Mouse (Mus musculus) urinary bladder, adult 18-20 months (tissue): ENCODE results near the gene Fign.

Experiments used
- DNase-seq, 2 experiments: peaks; one replicate each; pipeline ENCODE4 v3.0.0; 2022; ENCODE audit warnings: low spot score in 2 of 2, mixed read lengths in 2 of 2

Gene Fign

DNA sequence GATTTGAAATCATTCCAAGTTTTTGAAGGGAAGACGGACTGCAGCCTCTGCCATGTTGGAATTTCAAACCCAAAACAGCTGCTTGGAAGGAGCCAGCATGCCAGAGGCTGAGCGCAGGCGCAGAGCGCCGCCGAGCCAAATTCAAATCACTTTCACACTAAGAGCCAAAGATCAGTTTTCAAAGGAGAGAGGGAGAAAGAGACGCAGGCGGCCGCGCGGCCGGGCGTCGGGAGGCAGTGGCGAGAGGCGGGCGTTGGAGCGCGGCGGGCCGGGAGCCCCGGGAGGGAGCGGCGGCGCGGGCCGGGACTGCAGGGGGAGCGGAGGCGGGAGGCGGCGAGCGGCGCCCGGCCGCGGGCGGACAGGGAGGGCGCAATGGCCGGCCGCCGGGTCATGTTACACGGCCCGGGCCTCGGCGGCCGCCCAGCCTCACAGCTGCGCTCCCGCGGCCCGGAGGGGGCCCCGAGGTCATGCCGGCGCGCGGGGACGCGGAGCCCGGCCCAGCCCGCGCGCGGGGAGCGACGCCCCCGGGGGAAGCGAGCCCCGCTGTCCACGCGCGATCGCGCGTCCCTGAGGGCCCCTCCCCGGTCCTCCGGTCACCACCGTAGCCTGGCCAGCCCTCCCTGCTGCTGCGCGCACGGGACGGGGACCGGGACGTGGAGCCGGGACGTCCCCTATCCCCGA lies at the start of gene Fign:
TSS of gene Fign (minus strand) at position 102 of the 681 bp plus-strand sequence.
- DNase-seq = peak; percentile 66 to 67

DNA sequence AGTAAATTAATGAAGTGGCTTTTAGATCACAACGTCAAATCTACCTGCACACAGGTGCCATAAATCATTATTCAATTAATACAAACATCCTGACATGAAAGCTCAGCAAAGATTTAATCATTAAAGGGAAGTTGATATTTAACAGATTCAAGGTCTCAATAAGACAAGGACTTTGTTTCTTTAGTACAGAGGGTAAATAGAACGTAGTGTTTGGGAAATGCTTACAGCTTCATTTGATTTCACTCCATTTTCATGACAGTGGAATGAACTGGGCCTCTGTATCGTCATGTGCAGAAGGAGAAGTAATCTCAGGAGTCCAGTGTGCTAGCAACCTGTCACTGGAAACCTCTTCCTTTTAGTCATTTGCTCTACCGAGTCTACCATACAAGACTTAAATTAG lies 35.8 kb upstream of the Fign start:
- no peak for DNase-seq

DNA sequence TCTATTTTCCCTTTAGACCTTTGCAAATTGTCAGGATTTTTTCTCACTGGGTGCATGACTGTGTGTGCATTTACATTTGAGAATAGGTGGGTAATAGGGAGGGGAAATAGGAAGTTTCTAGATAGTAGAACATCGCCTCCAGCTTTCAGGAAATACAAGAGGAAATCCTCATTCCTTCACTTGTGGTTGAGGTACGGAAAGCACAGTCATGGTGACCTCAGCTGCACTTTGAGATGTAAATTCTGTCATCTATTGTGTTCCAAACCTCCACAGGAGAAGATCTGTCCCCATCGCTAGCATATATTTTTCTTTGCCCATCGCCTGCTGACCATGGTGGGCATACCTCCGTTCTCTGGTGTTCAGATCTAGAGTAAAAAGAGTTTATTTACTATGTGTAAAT lies 22.7 kb upstream of the Fign start:
- DNase-seq = no peak

DNA sequence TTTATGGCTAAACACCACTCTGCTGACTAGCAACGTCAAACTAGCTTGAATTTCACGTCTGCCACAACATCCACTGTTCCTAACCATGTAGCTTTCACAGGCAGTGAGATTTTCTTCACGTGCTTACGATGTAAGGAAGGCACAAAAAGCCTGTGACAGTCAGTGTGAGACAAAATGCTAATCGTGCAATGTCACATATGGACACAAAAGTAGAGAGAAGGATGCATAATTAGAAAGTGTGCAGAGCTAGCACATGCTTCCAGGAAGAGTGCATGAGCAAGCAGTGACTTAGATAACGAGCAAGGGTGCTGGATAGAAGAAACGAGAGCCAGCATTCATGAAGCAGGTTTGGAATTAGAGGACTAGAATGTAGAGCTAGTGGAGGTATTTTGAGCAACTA lies 18.8 kb upstream of the Fign start:
- DNase-seq = no peak

DNA sequence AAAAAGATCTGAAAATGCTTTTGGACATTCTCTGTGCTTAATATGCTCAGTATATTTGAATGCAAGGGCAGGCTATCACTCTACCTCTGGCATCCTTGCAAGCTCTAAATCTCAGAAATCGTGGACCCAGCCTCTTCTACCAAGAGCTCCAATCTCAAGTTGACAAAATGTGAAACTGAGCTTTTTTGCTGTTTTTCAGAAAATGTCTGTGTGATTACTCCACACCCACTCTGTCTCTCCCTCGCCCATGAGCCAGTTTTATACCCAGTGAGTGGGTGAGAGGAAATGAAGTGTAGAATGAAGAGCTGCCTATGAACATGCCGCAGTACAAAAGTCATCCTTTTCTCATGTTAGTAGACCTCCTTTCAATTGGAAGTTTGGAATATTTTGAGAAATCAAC lies 13.3 kb upstream of the Fign start:
- no peak for DNase-seq

DNA sequence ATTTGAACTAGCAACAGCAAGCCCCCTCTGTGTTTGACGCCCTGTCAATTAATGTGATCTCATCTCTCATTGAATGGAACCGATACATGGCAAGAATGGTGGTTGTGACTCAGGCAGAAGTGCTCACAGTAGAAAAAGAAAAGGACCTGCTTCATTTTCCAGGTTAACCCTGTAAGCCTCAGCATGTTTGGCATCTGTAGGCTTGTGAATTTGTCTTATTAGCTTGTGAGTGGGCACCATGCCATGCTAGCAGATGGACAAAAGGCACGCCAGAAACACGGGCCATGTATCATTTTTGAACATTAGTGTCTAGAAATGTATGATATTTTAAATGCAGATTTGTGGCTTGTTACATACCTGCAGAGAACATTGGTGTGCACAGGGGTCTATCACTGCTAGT lies 12.0 kb upstream of the Fign start:
- DNase-seq = no peak

DNA sequence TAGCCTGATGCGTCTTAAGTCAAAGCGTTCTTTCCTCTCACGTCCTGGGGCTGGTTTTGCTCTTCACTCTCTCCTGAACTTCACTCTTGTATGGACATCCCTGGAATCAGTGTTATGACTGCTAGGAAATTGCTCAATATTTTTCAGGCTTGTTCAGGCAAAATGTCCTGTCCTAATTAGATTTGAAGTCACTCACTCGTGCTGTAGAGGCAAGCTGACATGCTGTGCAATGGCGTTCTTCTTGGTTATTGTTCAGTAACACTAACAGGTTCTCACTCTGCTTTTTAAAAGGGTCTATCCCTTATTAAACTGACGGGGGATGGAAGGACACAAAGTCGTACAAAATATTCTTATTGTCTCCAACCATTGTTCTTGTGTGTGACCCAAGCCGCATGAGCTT lies 10.2 kb upstream of the Fign start:
- no peak for DNase-seq

DNA sequence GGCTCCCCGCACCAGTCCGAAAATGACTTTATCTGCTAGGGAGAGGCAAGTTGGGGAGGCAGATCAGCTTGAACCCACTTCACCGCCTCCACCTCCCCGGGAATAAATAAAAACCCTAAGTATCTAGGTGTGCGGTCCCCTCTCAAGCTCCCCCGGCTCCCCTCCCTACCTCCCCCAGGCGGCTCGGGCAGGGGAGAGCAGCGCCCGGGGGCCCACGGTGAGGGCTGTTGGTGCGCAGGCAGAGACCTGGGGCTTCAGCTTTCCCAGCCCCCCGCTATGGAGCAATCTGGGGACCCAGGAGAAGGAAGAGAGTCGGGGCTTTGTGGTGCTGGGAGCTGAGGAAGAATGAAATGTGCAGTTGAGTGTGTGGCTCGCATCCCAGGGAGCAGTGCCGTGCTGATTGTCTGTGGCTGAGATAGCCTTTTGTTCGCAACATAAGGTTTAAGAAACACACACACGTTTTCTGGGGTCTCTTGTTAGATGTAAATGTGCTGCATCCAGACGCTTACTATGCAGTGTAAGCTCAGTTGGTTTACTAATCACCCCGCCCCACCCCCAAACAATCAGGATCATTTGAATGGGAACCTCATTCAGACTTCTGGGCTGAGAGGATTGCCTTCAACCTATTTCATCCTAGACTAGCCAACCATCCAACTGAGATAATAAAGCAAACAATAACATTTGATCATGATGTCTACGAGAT lies 931 bp upstream of the Fign start:
- DNase-seq = peak in 1 of 2 experiments; percentile 28

DNA sequence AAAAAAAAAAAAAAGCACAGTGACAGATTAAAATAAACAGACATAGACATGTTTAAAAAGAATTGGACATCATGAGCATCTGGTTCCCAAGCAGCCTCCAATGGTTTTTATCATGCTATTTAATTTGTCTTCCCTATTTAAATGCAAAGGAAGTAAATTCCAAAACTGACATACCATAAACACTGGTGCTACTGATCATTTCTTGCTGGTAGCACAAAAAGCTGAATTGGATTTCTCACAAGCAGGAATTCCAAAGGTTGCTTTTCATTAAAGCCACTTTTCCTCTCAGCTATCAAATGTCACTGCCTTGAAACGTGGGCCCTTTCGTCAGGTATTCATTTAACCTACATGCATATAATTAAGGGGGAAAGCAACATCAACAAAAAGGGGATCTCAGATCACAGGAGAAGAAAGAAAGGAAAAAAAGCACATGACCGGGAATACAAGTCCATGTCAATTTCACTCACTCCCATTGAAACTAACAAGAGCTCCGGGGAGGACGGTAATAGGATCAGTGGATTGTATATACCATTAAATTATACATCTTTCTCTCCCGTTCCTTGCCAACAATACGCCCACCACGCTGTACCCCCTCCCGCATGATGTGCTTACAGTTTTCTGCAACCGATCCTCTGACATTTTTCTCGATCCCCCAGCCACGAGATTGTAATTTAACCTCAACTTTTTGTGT lies 972 bp downstream of the Fign start:
- no peak for DNase-seq

DNA sequence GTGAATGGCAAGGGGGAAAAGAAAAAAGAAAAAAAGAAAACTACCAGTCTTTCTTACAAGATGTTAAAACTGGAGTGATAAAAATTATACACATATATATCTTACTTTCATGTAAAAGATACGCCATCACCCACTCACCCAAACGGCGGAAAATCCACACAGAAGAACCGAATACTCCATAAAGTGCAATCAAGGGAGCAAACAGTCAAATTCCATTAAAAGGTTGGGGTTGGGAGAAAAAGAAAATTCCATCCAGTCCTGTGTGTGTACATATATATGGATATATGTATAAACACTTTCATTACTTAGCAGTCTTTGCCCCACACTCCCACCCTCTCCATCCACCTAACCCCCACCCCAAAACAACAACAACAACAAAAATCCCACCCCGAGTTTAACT lies 1.7 kb downstream of the Fign start:
- DNase-seq = no peak

DNA sequence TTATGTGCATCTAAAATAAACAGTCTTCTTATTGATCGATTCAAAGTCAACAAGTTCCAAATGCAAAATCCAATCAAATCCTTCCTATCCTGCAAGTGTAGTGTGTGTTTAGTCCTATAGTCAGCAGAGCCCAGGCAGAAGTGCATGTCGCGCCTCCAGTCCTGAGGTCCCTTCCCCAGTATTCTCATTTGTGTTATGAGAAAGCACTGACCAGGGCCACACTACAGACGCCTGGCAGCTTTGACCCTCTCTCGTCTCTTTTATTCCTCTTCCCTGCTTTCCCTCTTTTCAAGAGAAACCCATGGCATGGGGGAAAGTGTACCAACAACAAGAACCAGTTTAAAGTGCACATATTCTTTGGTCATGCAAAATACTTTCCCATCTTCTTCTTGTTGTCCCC lies 2.3 kb downstream of the Fign start:
- no peak for DNase-seq

DNA sequence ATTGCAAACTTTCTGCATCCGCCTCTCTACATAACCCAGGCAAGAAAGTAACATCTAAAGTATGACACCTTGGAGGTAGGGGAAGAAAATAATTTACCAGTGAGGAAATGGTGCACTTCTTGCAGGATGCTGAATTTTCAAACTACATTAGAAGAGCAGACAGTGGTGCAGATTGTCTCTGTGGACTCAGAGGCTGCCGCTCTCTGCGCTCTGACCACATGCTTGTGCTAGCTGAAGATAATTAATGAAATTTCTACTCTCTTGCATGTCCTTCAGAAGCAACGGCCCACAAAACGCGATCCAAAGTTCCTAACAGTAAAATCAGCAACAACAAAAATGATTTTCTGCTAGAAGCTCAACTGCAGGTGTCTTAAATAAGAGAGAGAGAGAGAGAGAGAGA lies 4.8 kb downstream of the Fign start:
- no peak for DNase-seq

DNA sequence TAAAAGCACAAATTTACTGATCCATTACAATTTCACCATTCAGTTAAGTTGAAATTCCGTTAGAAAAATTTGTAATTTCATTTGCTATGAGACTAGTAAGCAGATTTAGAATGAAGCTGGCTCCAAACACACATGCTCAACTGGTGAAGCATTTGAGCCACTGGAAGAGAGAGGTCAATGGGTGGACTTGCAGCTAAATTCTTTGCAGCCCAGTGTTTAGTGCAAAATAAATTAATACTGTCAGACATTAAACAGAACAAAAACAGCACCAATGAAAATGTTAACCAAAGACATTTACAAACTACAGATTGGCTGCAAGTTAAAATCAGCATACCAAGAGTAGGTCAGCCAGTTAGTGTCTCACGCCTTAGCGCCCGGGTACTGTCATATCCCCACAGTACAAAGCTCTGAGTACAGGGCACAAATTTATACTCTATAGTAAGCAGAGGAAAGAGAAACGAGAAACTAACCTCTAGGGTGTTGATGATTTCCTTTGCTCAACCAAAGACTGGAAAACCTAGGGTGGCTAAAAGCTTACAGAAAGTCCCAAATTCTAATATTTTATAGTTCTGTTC lies 13.9 kb downstream of the Fign start:
- DNase-seq = no peak

DNA sequence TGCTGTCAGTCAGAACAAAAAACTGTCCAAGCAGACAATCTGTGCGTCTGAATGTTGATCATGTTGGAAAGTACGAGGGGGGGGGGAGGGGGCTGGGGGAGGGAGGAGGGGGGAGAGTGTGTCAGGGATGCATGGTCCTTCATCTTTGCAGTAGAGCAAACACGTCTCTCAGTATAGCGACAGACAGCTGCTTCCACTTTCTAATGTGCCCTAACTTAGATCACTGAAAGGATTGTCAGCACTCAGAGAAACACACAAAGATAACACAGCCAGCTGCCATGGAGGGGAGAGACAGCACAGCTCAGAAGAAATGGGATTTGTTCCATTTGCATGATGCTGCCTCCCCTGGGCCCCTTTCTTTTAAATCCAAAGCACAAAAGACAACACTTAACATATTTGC lies 18.1 kb downstream of the Fign start:
- no peak for DNase-seq

DNA sequence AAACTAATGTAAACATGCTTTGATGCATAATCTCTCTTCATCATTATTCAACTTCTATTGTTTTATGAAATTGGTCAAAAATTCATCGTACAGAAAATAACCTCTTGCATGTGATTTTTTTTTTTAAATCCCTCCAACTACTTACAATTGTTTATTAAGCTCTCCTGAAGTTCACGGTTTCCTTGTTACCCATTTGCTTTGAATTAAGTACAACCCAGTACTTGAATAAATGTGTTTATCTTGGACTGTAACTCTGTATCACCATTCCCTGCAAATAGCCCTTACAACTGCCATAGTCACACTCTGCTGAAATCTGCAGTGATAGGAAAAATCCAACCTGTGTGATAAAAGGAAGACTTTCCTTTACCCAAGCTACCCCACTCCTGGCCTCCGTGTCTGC lies 19.3 kb downstream of the Fign start:
- DNase-seq = no peak

DNA sequence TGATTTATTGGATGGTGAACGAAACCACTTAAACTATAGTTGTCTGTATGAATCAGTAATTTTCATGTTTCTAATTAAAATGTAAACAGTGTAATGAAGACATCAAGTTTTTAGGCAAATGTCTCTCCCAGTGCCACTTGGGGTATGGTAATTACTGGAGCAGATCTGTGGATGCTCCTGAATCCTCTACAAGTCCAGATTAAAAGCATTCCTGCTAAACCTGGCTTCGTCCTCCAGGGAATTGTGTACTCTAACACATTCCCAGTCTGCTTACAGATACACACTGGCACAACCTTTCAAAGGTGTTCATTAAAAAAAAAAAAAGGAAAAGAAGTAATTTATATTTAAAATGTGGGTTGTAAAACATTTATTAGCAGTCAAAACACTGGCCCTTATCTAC lies 20.0 kb downstream of the Fign start:
- DNase-seq = no peak

DNA sequence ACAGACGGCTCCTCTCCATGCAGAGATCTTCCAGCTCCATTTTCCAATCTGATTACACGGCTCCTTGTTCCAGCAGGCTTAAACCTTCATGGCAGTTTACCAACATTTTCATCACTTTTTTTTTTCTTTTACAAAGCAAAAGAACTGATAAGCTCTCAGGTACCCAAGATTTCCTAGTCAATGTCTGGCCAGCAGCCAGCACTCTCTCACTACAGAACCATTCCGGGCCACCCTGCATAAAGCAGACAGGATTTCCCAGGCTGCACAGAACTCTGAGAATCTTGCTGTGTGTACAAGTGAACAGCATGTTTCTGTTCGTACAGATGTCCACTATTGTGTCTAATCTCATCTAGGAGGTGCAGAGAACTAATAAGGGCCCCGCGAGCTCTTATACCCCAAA lies 22.0 kb downstream of the Fign start:
- no peak for DNase-seq

DNA sequence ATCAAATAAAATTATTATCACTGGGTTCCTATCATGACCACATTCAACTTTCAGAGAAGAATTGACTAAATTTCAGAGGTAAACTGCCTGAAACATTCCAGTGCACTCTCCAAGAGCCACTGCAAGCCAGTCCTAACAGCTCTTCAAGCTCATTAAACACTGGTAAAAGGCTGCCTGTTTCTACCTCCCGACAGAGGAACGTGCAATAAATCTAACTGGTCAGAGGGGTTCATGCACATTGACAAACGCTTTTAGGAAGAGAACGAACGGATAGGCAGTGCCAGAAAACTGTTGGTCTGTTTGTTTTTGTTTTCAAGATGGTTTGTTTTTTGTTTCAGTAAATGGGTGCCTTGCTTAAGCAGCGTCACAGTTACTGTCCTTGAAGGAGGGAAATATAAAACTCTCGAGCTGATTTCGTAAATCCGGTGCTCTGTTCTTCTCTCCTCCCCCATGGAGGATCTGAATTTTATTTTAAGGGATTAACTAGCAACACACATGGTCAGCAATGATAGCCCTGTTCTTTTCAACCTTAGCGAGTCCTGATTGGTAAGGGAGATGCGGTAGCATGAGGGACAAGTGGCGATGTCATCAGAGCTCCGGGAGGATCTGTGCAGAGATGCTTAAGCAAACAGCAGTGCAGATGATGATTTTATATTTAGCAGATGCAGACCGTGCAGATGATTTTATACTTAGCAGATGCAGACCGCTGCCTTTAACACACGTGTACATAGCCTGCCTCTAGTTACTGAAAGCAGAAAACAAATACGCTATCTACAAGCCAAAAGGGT lies 23.0 kb downstream of the Fign start:
- DNase-seq = no peak

DNA sequence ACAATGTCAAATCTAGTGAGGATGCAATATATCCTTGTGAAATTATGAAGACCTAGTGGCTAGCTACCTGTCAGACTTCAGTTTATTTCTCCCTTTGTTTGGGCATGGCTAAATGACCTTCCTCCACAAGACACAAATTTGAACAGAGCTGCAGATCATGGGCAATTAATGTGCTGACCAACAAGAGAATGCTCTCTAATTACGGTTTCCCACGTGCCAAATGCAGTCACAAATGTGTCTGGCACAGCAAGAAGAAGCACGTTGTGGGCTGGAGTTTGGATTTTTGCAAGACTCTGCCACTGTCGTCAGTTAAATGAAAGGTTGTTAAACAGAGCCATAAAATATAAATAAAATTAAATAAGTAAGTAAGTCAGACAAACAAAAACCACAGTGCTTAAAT lies 25.7 kb downstream of the Fign start:
- DNase-seq = no peak

DNA sequence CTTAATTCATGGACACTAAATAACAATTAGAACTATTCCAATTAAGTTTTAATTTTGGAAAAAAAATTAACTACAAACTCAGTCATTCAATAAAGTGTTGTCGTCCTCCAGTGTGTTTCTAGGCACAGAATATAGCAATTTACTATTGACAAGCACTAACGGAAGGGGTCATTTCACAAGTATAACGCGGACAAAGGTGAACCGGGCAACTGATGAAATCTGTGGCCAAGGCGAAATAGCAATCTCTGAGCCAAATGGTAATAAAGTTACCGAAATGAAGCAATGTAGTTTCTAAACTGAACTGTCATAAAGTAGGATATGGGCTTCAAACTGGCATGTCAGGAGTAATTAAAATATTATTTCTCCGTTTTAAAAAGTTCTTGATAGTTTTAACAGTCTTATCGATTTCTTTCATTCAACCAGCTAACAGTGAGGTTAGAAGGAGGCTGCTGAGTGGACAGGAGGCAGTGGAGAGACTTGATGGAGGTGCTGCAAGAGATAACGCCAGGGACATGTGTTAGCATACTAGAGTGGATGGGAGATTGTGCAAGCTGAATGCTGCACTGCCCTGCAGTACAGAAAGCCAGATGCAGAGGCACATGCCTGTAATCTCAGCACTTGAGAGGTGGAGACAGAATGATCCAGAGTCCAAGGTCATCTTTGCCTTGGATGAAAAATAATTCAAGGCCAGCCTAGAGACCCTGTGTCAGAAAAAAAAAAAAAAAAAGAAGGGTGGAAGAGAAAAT lies 27.7 kb downstream of the Fign start:
- DNase-seq = no peak

DNA sequence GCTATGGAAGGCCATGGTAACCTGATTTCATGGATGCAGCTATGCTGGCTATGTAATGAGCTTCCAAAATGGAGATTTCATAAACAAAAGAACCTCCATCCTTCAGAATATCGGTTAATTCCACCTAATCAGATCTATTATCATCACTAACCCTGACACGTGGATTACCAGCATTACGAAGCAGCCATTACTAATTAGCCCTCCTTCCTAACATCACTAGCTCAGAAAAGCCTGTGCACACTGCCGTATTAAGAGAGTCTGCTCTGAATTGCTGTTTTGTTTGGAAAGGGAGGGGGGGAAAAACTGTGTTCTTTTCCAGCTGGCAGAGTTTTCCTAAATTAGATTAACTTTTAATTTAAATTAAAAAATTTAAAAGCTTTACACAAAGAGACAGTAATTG lies 32.3 kb downstream of the Fign start:
- DNase-seq = no peak
